Mouse (Mus musculus): Measurements from ENCODE around the gene Klrb1c. TPM values are rescaled to one million over a fixed set of nuclear protein-coding genes. Genes with fewer than 3 reads are reported as not detected.

Gene Klrb1c
- under 1 TPM in 1 of 2 experiments, not detected in 1; 0.20 TPM for total RNA-seq (2023)

GRCm38 (mm10) chr6:128789115-128789514, at the start of gene Klrb1c:
TSS of gene Klrb1c (minus strand) at chr6:128789215.

GRCm38 (mm10) chr6:128826132-128826531, 37.1 kb upstream of the Klrb1c start, which contains the start of the genes Gm44511 and Klrb1b:
TSS of gene Gm44511 (minus strand) at chr6:128826315.
TSS of gene Klrb1b (minus strand) at chr6:128826331.

Other genes starting within 250 kb of the Klrb1c start
- gene A2ml1, start 207.6 kb downstream of the Klrb1c start, total RNA-seq (2023), result not detected
- not detected for gene Klrb1a, start 165.7 kb downstream of the Klrb1c start, total RNA-seq (2023)
- not detected for gene Clec2h, start 126.8 kb downstream of the Klrb1c start, total RNA-seq (2023)
- not detected for gene Klrb1, start 66.2 kb downstream of the Klrb1c start, total RNA-seq (2023)
- gene Gm44511, start 37.1 kb upstream of the Klrb1c start, total RNA-seq (2023), result not detected
- not detected for gene Klrb1b, start 37.1 kb upstream of the Klrb1c start, total RNA-seq (2023)
- gene Clec2i, start 98.4 kb upstream of the Klrb1c start, total RNA-seq (2023), result 10 to 100 TPM in 1 of 2 experiments, 1 to 10 TPM in 1; 8.9 to 15.8 TPM
- 10 to 100 TPM; 42.2 to 54.5 TPM for gene BC035044, start 101.9 kb upstream of the Klrb1c start, total RNA-seq (2023)
- 1 to 10 TPM; 4.0 to 4.6 TPM for gene Clec2g, start 145.2 kb upstream of the Klrb1c start, total RNA-seq (2023)

Measured in neutrophil, adult 83 days (primary cell).